Mouse (Mus musculus) neural tube, embryonic 13.5 days (tissue): Measurements from ENCODE around the gene Dctn1. TPM values are rescaled to one million over a fixed set of nuclear protein-coding genes. Genes with fewer than 3 reads are reported as not detected.

Source experiments
- ATAC-seq: fragments of 200-750 bp; cut with Nextera tagmentation; 2 replicates; pipeline ENCODE4 v1.8.0; 2017; ENCODE audit warnings: low read depth, mild to moderate bottlenecking, moderate TSS enrichment, moderate library complexity
- H3K27ac ChIP-seq: fragments of 300-500 bp; sonication (generic); replicated peaks from 2 replicates; pipeline ENCODE4 v1.5.1; 2015; ENCODE audit warnings: moderate library complexity, mild to moderate bottlenecking, inconsistent platforms
- H3K27me3 ChIP-seq: fragments of 300-500 bp; sonication (generic); 2 replicates; pipeline ENCODE4 v1.6.1; 2015; ENCODE audit warnings: mild to moderate bottlenecking, inconsistent platforms
- H3K36me3 ChIP-seq: fragments of 300-500 bp; sonication (generic); 2 replicates; pipeline ENCODE4 v1.6.1; 2015; ENCODE audit warnings: mild to moderate bottlenecking, inconsistent platforms
- H3K4me1 ChIP-seq: fragments of 300-500 bp; sonication (generic); replicated peaks from 2 replicates; pipeline ENCODE4 v1.6.1; 2015; ENCODE audit warnings: inconsistent platforms
- H3K4me2 ChIP-seq: fragments of 300-500 bp; sonication (generic); 2 replicates; pipeline ENCODE4 v1.6.1; 2015; ENCODE audit warnings: inconsistent platforms, mild to moderate bottlenecking, moderate library complexity
- H3K4me3 ChIP-seq: fragments of 300-500 bp; sonication (generic); 2 replicates; pipeline ENCODE4 v1.5.1; 2015; ENCODE audit warnings: mild to moderate bottlenecking, inconsistent platforms
- H3K9ac ChIP-seq: fragments of 300-500 bp; sonication (generic); 2 replicates; pipeline ENCODE4 v1.6.1; 2015; ENCODE audit warnings: moderate library complexity, mild to moderate bottlenecking, inconsistent platforms
- H3K9me3 ChIP-seq: fragments of 300-500 bp; sonication (generic); 2 replicates; pipeline ENCODE4 v1.6.1; 2016; ENCODE audit warnings: inconsistent platforms
- WGBS: fragments of 180-500 bp; shearing (Covaris S2); methylation state at CpG from one replicate; pipeline ENCODE4 v1.1.7; 2015; 5-methylcytosine and 5-hydroxymethylcytosine counted together
- polyA plus RNA-seq: library from polyadenylated mRNA; unstranded; fragments of >200 nt; fragmentation: Nextera tagmentation; extraction: Ambion mirVana; gene quantifications from 2 replicates; pipeline ENCODE4 v1.2.1, GENCODE M21; 2015

The Dctn1 gene
- polyA plus RNA-seq, 1 experiment from 2014 or later: 176 TPM

DNA sequence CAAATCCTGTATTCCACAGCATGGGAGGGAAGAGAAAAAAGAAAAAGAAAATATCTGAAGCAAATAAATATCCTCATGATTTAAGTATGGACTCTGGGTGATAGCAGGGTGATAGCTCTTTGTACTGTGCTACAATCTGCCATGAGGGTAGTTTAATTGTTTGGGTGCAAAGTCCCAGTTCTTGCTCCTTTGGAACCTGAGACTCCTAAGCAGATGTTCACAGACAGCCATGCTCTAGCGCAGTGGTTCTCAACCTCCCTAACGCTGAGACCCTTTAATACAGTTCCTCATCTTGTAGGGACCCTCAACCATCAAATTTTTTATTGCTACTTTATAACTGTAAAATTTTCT is 42.3 kb downstream of the Dctn1 start:
- ATAC-seq: no peak
- no peak overlapping the region for H3K4me3 ChIP-seq
- H3K27ac ChIP-seq: no peak overlapping the region
- no peak overlapping the region for H3K4me2 ChIP-seq
- H3K4me1 ChIP-seq: peaks cover 13% of the 10 kb centered on the region
- no peaks in the 10 kb centered on the region for H3K36me3 ChIP-seq
- H3K9ac ChIP-seq: no peak overlapping the region
- WGBS: 74% methylated on average over 2 of the region's 2 CpGs
- no peaks in the 10 kb centered on the region for H3K9me3 ChIP-seq
- no peaks in the 10 kb centered on the region for H3K27me3 ChIP-seq

DNA sequence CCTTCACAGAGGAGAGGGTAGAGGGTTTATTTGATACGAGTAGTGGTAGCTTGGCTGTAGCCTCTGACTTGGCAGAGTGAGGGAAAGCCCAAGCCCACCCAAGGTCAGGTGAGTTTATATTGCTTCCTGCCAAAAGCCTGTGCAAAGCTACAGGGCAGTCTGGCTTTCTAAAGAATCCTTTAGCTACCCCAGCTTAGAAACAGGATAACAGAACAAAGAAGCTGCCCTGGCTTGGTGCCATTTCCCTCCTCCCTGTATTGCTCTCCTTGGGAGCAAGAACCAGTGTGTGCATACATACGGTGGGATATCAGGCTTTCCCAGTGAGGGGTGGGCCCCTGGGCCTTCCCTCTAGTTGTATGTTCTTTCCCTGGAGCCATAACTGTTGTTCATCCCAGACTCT is 44.8 kb downstream of the Dctn1 start:
- no peak for ATAC-seq
- 56% methylated on average over 2 of the region's 2 CpGs for WGBS
- no peak overlapping the region for H3K27ac ChIP-seq
- H3K4me3 ChIP-seq: no peak overlapping the region
- no peak overlapping the region for H3K9ac ChIP-seq
- H3K27me3 ChIP-seq: no peaks in the 10 kb centered on the region
- H3K4me1 ChIP-seq: peaks cover 16% of the 10 kb centered on the region
- no peaks in the 10 kb centered on the region for H3K9me3 ChIP-seq
- H3K4me2 ChIP-seq: no peak overlapping the region
- no peaks in the 10 kb centered on the region for H3K36me3 ChIP-seq

DNA sequence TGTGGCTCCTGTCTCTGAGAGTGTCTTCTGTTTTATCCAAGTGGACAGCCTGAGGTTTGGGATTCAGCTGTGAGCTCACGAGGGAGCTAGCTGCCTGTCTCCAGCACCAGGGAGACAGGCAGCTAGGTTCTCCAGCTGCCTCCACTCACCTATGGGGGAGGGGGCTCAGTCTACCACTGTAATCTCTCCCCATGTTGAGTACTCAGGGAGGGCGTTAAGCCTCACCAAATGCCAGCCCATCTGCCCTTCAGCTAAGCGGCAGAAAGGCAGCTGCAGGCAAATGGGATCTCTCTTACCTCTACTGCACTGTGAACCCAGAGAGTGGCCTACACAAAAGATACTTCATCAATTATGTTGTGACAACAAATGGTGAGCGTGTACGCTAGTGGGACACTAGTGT is 45.8 kb downstream of the Dctn1 start:
- H3K4me3 ChIP-seq: no peak overlapping the region
- H3K4me2 ChIP-seq: no peak overlapping the region
- WGBS: 14% methylated on average over 5 of the region's 5 CpGs

DNA sequence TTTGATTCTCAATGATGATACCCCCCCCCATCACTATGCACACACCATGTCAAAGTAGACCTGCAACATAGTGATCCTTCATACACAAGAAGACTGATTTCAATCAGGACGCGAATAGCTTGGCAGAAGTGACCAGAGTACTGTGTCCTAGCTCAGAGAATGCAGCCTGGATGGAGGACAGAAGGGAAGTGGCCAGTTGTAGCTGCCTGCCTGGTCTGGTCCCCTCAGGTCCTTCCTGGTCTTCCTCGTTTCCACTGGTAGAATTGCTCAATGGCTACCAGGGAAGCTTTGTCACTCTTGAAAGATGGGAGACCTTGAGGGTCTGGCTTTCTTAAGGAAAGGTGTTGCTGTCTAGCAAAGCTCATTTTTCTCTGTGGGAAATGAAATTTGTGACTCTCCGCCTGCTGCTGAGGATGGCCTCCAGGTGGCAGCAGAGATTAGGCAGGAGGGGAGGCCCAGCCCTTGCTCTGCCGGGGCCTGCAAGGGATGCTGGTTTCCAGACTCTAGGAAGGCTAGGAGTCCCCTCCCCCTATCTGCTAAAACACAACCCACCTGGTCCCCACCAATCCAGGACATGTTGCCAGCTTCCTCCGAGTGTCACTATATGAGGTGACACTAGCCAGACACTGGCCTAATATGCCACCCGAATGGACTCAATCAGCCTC is 49.4 kb downstream of the Dctn1 start:
- H3K27ac ChIP-seq: no peak overlapping the region
- peak; percentile 87 for ATAC-seq
- H3K9me3 ChIP-seq: no peaks in the 10 kb centered on the region
- WGBS: 18% methylated on average over 7 of the region's 7 CpGs
- no peaks in the 10 kb centered on the region for H3K36me3 ChIP-seq
- H3K4me1 ChIP-seq: peaks cover 19% of the 10 kb centered on the region
- no peak overlapping the region for H3K4me3 ChIP-seq
- no peak overlapping the region for H3K9ac ChIP-seq
- H3K4me2 ChIP-seq: no peak overlapping the region
- no peaks in the 10 kb centered on the region for H3K27me3 ChIP-seq

More for the DNA sequence above, 45.8 kb downstream of the Dctn1 start:
- Histone ChIP-seq H3K4me1 (peaks cover 19% of the 10 kb centered on the region), H3K27ac (peak overlapping the region; percentile 52; the same call in 1 of the 2 replicates), H3K36me3 (no peaks in the 10 kb centered on the region), H3K9ac (0 out of 2 replicates have a peak overlapping the region, but pooled peaks have one; percentile 5), H3K27me3 (no peaks in the 10 kb centered on the region), H3K9me3 (no peaks in the 10 kb centered on the region)
- no peak for ATAC-seq

DNA sequence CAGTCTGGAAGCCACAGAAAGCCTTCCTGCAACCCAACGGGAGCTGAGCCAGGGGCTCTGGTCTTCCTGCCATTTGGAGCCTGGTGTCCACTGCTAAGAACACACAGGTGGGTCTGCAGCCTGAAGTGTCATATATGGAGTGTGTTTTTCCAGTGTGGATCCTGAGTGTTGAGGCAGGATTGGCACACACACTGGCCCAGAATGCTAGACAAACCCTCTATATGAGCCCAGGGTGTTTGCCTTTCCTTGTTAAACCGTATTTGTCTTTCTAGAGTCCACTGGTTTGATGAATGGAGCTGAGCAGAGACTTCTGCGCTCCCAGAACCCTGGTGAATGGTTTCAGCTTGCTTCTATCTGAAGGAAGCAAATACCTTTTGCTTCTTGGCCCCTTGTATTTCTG is 54.1 kb downstream of the Dctn1 start, which contains the start of gene Slc4a5:
TSS of gene Slc4a5 (plus strand) at position 15 of the 400 bp plus-strand sequence.
- Histone ChIP-seq H3K27ac (no peak within 1 kb of the TSS), H3K4me1 (peaks cover 6% of the 10 kb centered on the region; the same call in 1 of the 2 replicates)
- ATAC-seq: no peak

DNA sequence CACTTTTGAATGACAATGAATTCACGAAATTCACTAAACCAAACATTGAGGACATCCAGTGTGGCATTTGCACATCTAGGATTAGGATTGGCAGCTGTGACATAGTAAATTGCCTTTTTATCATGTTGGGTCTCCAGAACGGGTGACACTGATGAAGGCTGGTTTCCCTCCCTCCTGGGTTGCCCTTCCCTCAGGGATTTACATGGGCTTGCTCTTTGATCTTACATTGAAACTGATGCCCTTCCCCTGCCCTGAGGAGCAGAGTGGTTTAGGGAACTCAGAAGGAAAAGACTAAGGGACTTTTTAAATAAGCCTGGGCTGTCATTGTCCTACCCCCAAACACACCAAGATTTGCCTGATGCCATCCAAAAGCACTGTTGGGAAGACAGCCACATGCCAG is 65.8 kb downstream of the Dctn1 start:
- Histone ChIP-seq H3K9ac (no peak overlapping the region), H3K27ac (no peak overlapping the region), H3K4me2 (no peak overlapping the region), H3K27me3 (0 out of 2 replicates have a peak, but pooled peaks cover 6% of the 10 kb centered on the region), H3K9me3 (no peaks in the 10 kb centered on the region), H3K36me3 (no peaks in the 10 kb centered on the region), H3K4me1 (peaks cover 10% of the 10 kb centered on the region), H3K4me3 (no peak overlapping the region)
- WGBS: 41% methylated on average over 2 of the region's 2 CpGs
- ATAC-seq: no peak

More for the DNA sequence above, 54.1 kb downstream of the Dctn1 start, which contains the start of gene Slc4a5:
- Histone ChIP-seq H3K4me2 (no peak within 1 kb of the TSS), H3K9me3 (no peaks in the 10 kb centered on the region), H3K4me3 (no peak within 1 kb of the TSS), H3K9ac (no peak within 1 kb of the TSS), H3K36me3 (no peaks in the 10 kb centered on the region), H3K27me3 (no peaks in the 10 kb centered on the region)
- WGBS: 72% methylated on average over 3 of the region's 3 CpGs

DNA sequence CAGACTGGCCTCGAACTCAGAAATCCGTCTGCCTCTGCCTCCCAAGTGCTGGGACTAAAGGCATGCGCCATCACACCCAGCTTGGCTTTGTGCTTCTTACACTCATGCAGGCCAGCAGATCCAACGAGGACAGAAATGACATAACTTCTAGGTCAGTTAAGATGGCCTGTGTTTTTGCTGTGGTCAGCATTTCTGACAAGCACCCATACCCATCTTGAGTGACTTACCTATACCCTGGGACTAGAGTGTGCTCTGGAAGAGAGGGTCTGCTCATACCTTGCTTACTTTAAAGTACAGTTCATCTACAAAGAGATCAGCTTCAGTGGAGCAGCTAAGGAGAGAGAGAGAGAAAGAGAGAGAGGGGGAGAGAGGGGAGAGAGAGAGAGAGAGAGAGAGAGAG is 67.6 kb downstream of the Dctn1 start:
- Histone ChIP-seq H3K27ac (no peak overlapping the region), H3K9me3 (no peaks in the 10 kb centered on the region), H3K4me1 (peaks cover 15% of the 10 kb centered on the region), H3K9ac (no peak overlapping the region), H3K4me3 (no peak overlapping the region), H3K4me2 (no peak overlapping the region), H3K27me3 (peaks cover 10% of the 10 kb centered on the region), H3K36me3 (no peaks in the 10 kb centered on the region)
- WGBS: 79% methylated on average over 4 of the region's 4 CpGs
- no peak for ATAC-seq

DNA sequence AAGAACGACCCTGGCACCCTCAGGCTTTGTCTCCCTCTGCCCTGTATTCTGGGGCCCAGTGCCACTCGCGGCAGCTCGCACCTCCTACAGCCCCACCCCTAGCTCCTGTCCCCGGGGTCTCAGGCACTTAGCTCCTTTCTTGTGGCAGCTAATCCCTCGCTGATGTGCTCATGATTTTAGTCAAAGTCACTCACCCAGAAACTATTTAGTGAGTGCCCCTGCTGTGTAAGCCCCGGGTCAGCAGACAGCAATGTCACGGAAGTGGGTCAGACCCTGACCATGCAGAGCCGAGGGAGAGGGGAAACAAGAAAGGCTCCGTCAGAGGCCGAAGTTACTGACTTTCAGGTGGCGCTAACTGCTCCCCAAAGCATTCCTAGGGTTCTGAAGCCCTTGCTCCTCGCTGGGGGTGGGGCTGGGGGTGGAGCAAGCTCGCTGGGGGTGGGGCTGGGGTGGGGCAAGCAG is 68.6 kb downstream of the Dctn1 start:
- H3K9ac ChIP-seq: peak overlapping the region; percentile 34
- peak overlapping the region; percentile 43 for H3K4me2 ChIP-seq
- WGBS: under 1% methylated on average over 14 of the region's 14 CpGs
- peaks cover 15% of the 10 kb centered on the region for H3K4me1 ChIP-seq
- no peaks in the 10 kb centered on the region for H3K36me3 ChIP-seq
- no peaks in the 10 kb centered on the region for H3K9me3 ChIP-seq
- no peak; the same call in 1 of the 2 replicates for ATAC-seq
- peaks cover 16% of the 10 kb centered on the region for H3K27me3 ChIP-seq
- H3K4me3 ChIP-seq: no peak overlapping the region
- no peak overlapping the region for H3K27ac ChIP-seq

DNA sequence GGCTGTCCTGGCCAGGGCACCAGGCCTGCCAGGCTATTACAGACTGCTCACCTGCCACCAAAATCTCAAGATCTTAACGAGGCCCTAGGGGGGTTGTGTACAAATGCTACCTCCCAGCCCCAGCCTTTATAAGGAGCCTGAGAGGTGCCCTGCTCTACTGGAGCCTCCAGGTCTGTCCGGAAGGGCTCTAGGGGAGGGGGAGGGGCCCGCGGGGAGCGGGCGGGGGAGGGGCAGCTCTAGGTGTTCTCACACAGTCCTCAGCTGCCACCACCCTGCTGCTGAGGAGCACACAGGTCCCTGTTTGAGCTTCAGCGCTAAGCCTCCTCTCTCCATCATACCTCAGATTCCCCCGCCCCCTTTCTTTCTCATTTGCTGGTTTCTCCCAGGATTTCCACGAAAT is 71.4 kb downstream of the Dctn1 start:
- Histone ChIP-seq H3K27ac (no peak overlapping the region), H3K9ac (0 out of 2 replicates have a peak overlapping the region, but pooled peaks have one; percentile 13), H3K4me3 (no peak overlapping the region), H3K9me3 (no peaks in the 10 kb centered on the region), H3K4me2 (peak overlapping the region; percentile 31), H3K4me1 (peaks cover 15% of the 10 kb centered on the region), H3K36me3 (no peaks in the 10 kb centered on the region), H3K27me3 (peaks cover 16% of the 10 kb centered on the region)
- peak; percentile 47; the same call in 1 of the 2 replicates for ATAC-seq
- 5% methylated on average over 9 of the region's 9 CpGs for WGBS

DNA sequence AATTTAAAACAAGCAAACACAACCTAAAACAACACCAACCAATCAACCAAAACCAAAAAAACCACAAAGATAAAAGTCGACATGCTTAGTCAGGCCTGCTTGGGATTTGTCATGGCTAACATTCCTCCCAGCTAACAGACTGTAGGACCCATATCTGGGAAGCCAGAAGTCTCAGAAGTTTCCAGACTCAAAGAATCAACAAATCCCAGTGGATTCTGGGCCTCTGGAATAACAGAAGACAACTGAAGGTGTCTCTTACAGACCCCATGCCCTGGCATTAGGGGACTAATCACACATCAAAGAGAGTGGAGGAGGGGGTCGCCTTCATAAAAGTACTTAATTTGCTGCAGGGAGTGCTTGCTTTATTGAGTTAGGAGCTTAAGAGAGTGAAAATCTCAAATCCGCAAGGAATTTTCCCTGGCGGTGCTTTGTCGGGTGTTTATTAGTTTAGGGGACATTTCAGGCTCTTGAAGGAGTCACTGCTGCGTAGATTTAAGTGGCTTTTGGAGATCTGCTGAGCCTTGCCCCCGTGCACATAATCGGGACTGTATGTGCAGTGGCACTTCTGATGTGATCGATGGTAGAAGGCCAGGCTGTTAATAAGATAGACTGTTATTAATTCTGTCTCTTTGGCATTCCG is 78.8 kb downstream of the Dctn1 start:
- no peaks in the 10 kb centered on the region for H3K9me3 ChIP-seq
- no peak overlapping the region for H3K27ac ChIP-seq
- H3K4me1 ChIP-seq: no peaks in the 10 kb centered on the region; the same call in 1 of the 2 replicates
- H3K27me3 ChIP-seq: no peaks in the 10 kb centered on the region
- H3K9ac ChIP-seq: no peak overlapping the region
- WGBS: 50% methylated on average over 10 of the region's 10 CpGs
- no peaks in the 10 kb centered on the region for H3K36me3 ChIP-seq
- no peak overlapping the region for H3K4me2 ChIP-seq
- H3K4me3 ChIP-seq: no peak overlapping the region
- ATAC-seq: no peak

DNA sequence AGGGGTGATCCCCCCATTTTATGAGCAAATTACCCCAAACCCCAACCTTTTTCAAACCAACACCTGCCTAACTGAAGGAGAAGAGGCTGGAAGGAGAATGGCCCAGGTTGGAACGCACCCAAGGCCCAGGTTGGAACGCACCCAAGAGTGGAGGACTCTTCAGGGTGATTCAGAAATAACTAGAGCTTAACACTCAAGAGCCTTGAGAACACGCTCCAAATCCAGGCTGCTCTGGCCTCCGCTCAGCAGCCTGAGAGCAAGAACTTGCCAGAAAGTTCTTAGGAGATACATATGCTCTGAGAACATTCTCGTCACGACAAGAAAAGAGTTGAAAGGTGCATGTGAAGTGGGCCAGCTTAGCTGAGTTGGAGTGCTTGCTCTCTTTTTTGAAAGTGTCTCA is 79.4 kb downstream of the Dctn1 start:
- H3K9ac ChIP-seq: no peak overlapping the region
- 91% methylated on average over 6 of the region's 6 CpGs for WGBS
- H3K36me3 ChIP-seq: no peaks in the 10 kb centered on the region
- no peaks in the 10 kb centered on the region for H3K27me3 ChIP-seq
- ATAC-seq: no peak
- H3K27ac ChIP-seq: no peak overlapping the region
- no peaks in the 10 kb centered on the region for H3K9me3 ChIP-seq
- H3K4me3 ChIP-seq: no peak overlapping the region
- no peaks in the 10 kb centered on the region; the same call in 1 of the 2 replicates for H3K4me1 ChIP-seq
- no peak overlapping the region for H3K4me2 ChIP-seq

DNA sequence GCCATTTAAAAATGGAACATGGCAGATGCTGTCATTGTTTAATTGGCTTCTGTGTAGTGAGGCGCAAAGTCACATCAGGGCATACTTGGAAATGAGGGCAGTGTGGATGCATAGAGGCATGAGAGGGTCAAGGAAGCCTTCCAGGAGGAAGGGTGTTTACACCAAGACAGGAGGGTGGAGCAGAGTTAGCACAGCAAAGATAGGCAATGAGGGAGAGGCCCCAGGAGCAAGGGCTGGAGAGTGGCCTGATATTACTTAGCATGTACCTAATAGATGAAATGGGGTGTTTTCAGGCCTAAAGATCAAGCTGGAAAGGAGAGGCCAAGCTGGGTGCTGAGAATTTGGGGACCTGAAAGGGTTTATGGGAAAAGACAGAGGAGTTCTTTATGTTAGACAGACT is 80.3 kb downstream of the Dctn1 start:
- WGBS: 98% methylated on average over 1 of the region's 1 CpGs
- H3K36me3 ChIP-seq: no peaks in the 10 kb centered on the region
- H3K4me1 ChIP-seq: no peaks in the 10 kb centered on the region; the same call in 1 of the 2 replicates
- H3K9ac ChIP-seq: no peak overlapping the region
- H3K4me2 ChIP-seq: no peak overlapping the region
- no peak for ATAC-seq
- H3K27me3 ChIP-seq: no peaks in the 10 kb centered on the region
- H3K9me3 ChIP-seq: no peaks in the 10 kb centered on the region
- H3K4me3 ChIP-seq: no peak overlapping the region
- H3K27ac ChIP-seq: no peak overlapping the region
